Mouse (Mus musculus) embryonic facial prominence, embryonic 14.5 days (tissue): ENCODE measurements around the gene Camta1. TPM values are rescaled to one million over a fixed set of nuclear protein-coding genes. Genes with fewer than 3 reads are reported as not detected.

ENCODE experiments used
- ATAC-seq: fragments of 200-750 bp; cut with Nextera tagmentation; 2 replicates; pipeline ENCODE4 v1.8.0; 2017; ENCODE audit warnings: low read depth, moderate number of reproducible peaks, moderate TSS enrichment
- DNase-seq: peaks from one replicate; pipeline ENCODE4 v3.0.0-alpha.2; 2015; ENCODE audit warnings: low spot score
- H3K27ac ChIP-seq: fragments of 300-500 bp; sonication (generic); replicated peaks from 2 replicates; pipeline ENCODE4 v1.5.1; 2014; ENCODE audit warnings: low read depth, mild to moderate bottlenecking, low read length, moderate library complexity
- H3K27me3 ChIP-seq: fragments of 300-500 bp; sonication (generic); replicated peaks from 2 replicates; pipeline ENCODE4 v1.6.1; 2014; ENCODE audit warnings: low read length; ENCODE audit not compliant: control insufficient read depth, insufficient read depth
- H3K36me3 ChIP-seq: fragments of 300-500 bp; sonication (generic); 2 replicates; pipeline ENCODE4 v1.6.1; 2014; ENCODE audit warnings: low read length, mixed read lengths; ENCODE audit not compliant: control insufficient read depth, insufficient read depth
- H3K4me1 ChIP-seq: fragments of 300-500 bp; sonication (generic); 2 replicates; pipeline ENCODE4 v1.6.1; 2014; ENCODE audit warnings: antibody characterized with exemption, low read length; ENCODE audit not compliant: control insufficient read depth, insufficient read depth
- H3K4me2 ChIP-seq: fragments of 300-500 bp; sonication (generic); 2 replicates; pipeline ENCODE4 v1.6.1; 2014; ENCODE audit warnings: low read depth, mild to moderate bottlenecking, low read length, moderate library complexity, mixed read lengths
- H3K4me3 ChIP-seq: fragments of 300-500 bp; sonication (generic); 2 replicates; pipeline ENCODE4 v1.5.1; 2014; ENCODE audit warnings: low read depth, mild to moderate bottlenecking, low read length
- H3K9ac ChIP-seq: fragments of 300-500 bp; sonication (generic); 2 replicates; pipeline ENCODE4 v1.6.1; 2014; ENCODE audit warnings: low read depth, mild to moderate bottlenecking, low read length, moderate library complexity, mixed read lengths
- H3K9me3 ChIP-seq: fragments of 300-500 bp; sonication (generic); 2 replicates; pipeline ENCODE4 v1.6.1; 2016; ENCODE audit warnings: low read length; ENCODE audit not compliant: control insufficient read depth
- WGBS: fragments of 180-500 bp; shearing (Covaris S2); extraction: QIAGEN DNeasy Blood & Tissue Kit; methylation state at CpG from one replicate; pipeline ENCODE4 v1.1.7; 2014; 5-methylcytosine and 5-hydroxymethylcytosine counted together
- polyA plus RNA-seq: library from polyadenylated mRNA; unstranded; fragments of >200 nt; fragmentation: Nextera tagmentation; extraction: Ambion mirVana; gene quantifications from 2 replicates; pipeline ENCODE4 v1.2.1, GENCODE M21; 2014

The Camta1 gene
- polyA plus RNA-seq, 1 experiment from 2014 or later: 77.3 TPM

- WGBS: 33% methylated on average over 11 of the region's 11 CpGs
- DNase-seq: no peak
Measured at GRCm38 (mm10) chr4:151194030-151194714, 667.5 kb downstream of the Camta1 start.

GRCm38 (mm10) chr4:151186447-151186846 is 675.2 kb downstream of the Camta1 start:
- peak; percentile 84 for DNase-seq
- H3K9me3 ChIP-seq: no peaks in the 10 kb centered on the region
- H3K4me1 ChIP-seq: no peaks in the 10 kb centered on the region
- no peak overlapping the region for H3K9ac ChIP-seq
- H3K27ac ChIP-seq: no peak overlapping the region
- no peak overlapping the region for H3K4me2 ChIP-seq
- ATAC-seq: peak; percentile 75
- 9% methylated on average over 8 of the region's 8 CpGs for WGBS
- no peaks in the 10 kb centered on the region for H3K36me3 ChIP-seq
- H3K27me3 ChIP-seq: no peaks in the 10 kb centered on the region; the same call in 1 of the 2 replicates
- H3K4me3 ChIP-seq: no peak overlapping the region

More at GRCm38 (mm10) chr4:151194030-151194714, 667.5 kb downstream of the Camta1 start:
- H3K36me3 ChIP-seq: no peaks in the 10 kb centered on the region
- no peaks in the 10 kb centered on the region for H3K4me1 ChIP-seq
- H3K4me3 ChIP-seq: no peak overlapping the region
- no peak overlapping the region for H3K9ac ChIP-seq
- no peak for ATAC-seq
- H3K4me2 ChIP-seq: no peak overlapping the region
- 0 out of 2 replicates have a peak, but pooled peaks cover 3% of the 10 kb centered on the region for H3K27me3 ChIP-seq
- H3K27ac ChIP-seq: no peak overlapping the region
- H3K9me3 ChIP-seq: no peaks in the 10 kb centered on the region

GRCm38 (mm10) chr4:151185750-151186149 is 675.9 kb downstream of the Camta1 start:
- WGBS: 30% methylated on average over 1 of the region's 1 CpGs

DNA sequence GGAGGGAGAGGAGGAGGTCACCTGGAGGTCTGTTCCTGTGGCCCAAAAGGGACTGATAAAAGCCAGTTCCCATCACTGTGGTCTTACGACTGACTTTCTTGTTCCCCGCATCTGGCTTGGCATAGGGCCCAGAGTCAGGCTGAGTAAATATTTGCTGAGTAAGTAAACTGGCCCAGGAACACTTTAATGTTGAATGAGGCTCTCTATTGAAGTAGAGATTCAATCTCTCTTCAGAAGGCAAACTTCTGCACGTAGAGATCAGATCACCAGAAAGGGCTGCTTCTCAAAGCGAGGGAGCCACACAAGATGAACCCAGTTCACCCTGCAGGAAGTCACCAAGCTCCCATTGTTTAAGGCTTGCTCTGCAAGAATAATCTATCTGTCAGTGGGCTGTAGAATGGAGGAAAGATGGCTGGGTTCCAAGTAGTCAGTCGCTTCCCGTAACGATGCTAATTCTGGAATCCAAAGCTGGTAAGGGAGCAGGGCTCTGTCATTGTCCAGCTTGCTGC is 681.2 kb downstream of the Camta1 start:
- DNase-seq (peak; percentile 85), ATAC-seq (peak; percentile 67; the same call in 1 of the 2 replicates)
- H3K4me3 ChIP-seq: no peak overlapping the region
- H3K9me3 ChIP-seq: no peaks in the 10 kb centered on the region
- 18% methylated on average over 7 of the region's 7 CpGs for WGBS
- no peak overlapping the region for H3K9ac ChIP-seq
- H3K4me2 ChIP-seq: no peak overlapping the region
- H3K36me3 ChIP-seq: no peaks in the 10 kb centered on the region
- no peak overlapping the region for H3K27ac ChIP-seq
- H3K27me3 ChIP-seq: no peaks in the 10 kb centered on the region; the same call in 1 of the 2 replicates
- no peaks in the 10 kb centered on the region; the same call in 1 of the 2 replicates for H3K4me1 ChIP-seq

More at GRCm38 (mm10) chr4:151185750-151186149, 675.9 kb downstream of the Camta1 start:
- DNase-seq (peak; percentile 46), ATAC-seq (no peak)
- H3K4me3 ChIP-seq: no peak overlapping the region
- no peaks in the 10 kb centered on the region; the same call in 1 of the 2 replicates for H3K4me1 ChIP-seq
- no peak overlapping the region for H3K4me2 ChIP-seq
- H3K27ac ChIP-seq: no peak overlapping the region
- no peaks in the 10 kb centered on the region for H3K36me3 ChIP-seq
- no peaks in the 10 kb centered on the region; the same call in 1 of the 2 replicates for H3K27me3 ChIP-seq
- H3K9me3 ChIP-seq: no peaks in the 10 kb centered on the region
- no peak overlapping the region for H3K9ac ChIP-seq

- no peak overlapping the region for H3K27ac ChIP-seq
Measured at GRCm38 (mm10) chr4:151179639-151180038, 682.0 kb downstream of the Camta1 start.

DNA sequence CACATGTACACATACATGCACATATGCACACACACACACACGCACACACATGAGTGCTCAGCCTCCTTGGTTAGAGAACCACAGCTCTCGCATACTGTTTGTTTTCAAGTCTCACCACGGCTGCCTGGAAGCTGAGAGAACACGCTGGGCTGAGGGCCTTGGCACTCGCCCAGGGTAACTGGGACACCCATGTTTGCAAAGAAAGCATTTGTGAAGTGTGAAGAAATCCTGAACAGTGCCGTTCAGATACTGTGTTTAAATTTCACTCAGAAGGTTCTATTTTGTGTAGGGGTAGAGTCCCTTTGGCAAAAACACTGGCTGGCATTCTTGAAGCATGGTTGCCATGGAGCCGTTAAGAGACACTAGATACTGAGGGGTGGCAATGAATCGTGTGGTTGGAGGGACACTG is 682.7 kb downstream of the Camta1 start:
- no peak overlapping the region for H3K27ac ChIP-seq
- no peaks in the 10 kb centered on the region; the same call in 1 of the 2 replicates for H3K4me1 ChIP-seq
- no peaks in the 10 kb centered on the region for H3K9me3 ChIP-seq
- H3K36me3 ChIP-seq: no peaks in the 10 kb centered on the region
- 53% methylated on average over 8 of the region's 8 CpGs for WGBS
- H3K4me2 ChIP-seq: no peak overlapping the region
- ATAC-seq (no peak), DNase-seq (peak; percentile 36)
- no peak overlapping the region for H3K9ac ChIP-seq
- H3K27me3 ChIP-seq: no peaks in the 10 kb centered on the region
- no peak overlapping the region for H3K4me3 ChIP-seq

More at GRCm38 (mm10) chr4:151179639-151180038, 682.0 kb downstream of the Camta1 start:
- Histone ChIP-seq H3K4me1 (no peaks in the 10 kb centered on the region; the same call in 1 of the 2 replicates), H3K9ac (no peak overlapping the region), H3K27me3 (no peaks in the 10 kb centered on the region; the same call in 1 of the 2 replicates), H3K4me2 (no peak overlapping the region), H3K4me3 (no peak overlapping the region), H3K9me3 (no peaks in the 10 kb centered on the region), H3K36me3 (no peaks in the 10 kb centered on the region)
- no peak for DNase-seq
- WGBS: 52% methylated on average over 3 of the region's 3 CpGs
- no peak for ATAC-seq

DNA sequence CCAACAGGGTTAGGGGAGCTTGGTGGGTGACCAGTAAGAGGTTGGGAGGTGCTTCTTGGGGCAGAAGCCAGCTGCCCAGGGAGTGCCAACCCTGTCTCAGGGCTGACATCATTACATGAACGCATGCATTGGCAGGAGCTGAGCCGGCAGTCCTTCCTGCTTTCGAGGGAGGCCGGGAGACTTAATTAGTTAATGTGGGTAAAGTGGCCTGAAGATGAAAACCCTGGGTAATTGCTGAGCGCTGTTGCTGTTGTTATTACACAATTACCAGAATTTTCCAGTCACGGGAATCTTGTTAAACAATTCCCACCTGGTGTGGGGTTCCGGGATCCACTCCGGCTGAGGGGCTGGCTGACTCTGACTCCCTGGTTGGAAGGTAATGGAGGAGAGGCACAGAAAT is 689.1 kb downstream of the Camta1 start:
- Histone ChIP-seq H3K36me3 (no peaks in the 10 kb centered on the region), H3K27ac (no peak overlapping the region), H3K9ac (no peak overlapping the region), H3K4me1 (no peaks in the 10 kb centered on the region), H3K4me3 (no peak overlapping the region), H3K4me2 (no peak overlapping the region), H3K9me3 (no peaks in the 10 kb centered on the region), H3K27me3 (no peaks in the 10 kb centered on the region)
- no peak for ATAC-seq
- 48% methylated on average over 8 of the region's 8 CpGs for WGBS
- DNase-seq: peak; percentile 5

DNA sequence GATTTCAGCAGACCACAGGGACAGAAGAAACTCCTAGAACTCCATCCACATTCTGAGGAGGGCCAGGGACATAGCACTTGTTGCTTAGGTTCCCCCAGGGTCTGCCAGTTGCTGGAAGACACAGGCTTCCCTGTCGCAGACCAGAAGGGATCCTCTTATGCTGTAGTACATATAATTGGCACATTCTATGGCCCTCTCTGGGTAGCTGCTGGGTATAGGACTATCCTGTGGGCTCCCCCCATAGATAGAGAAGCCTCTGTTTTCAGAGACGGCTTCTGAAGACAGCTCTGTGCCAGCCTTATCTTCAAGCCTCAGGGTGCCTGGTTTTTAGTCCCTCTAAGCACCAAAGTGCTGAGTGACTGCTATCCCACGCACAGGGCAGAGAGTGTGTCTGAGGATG is 690.6 kb downstream of the Camta1 start:
- WGBS: 68% methylated on average over 3 of the region's 3 CpGs
- H3K4me2 ChIP-seq: no peak overlapping the region
- no peak overlapping the region for H3K4me3 ChIP-seq
- no peak for ATAC-seq
- no peaks in the 10 kb centered on the region for H3K4me1 ChIP-seq
- H3K27ac ChIP-seq: no peak overlapping the region
- H3K9me3 ChIP-seq: no peaks in the 10 kb centered on the region
- DNase-seq: no peak
- no peak overlapping the region for H3K9ac ChIP-seq
- H3K27me3 ChIP-seq: no peaks in the 10 kb centered on the region
- no peaks in the 10 kb centered on the region for H3K36me3 ChIP-seq
